In the genomic region with DNA sequence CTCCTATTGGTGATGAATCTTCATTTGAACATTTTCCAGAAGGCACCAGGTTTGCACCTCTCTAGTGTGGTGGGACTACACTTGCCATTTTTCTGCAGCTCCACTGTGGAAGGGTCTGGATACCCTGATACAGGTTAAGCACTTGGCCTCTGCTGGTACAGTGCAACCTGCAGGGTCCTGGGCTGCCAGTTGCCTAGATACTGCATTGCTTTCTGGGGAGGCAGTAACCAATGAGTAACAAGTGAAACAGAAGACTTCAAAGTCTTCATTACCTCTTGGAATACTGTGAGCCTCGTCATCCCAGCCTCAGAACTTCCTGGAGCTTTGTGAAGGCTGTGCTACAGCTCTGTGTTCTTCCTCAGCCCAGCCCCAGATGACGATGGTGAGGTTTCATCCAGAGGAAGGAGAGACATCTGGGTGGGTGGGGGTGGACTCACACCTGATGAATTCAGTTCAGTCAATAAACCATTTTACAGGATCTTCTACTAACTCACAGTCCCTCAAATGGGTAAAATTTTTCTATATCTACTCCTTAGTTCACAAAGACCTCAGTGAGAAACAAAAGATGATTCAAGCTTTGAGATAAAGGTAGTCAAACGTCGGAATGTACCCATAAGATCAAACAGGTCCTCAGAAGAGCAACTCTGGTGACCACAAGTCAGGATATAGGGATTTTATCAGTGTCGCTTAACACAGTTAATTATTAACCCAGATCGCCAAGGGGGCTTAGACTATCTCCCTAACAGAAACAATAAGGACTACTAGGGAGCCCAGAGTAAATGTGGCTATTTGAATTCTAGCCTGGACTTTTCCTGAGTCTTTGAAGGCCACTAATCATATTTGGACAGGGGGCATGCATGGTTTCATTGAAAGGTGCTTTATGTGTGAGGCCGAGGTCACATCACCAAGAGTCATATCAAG, we compare ENCODE assay signal across 14 mouse cellular contexts.
"Had no signal": no experiment of that assay in that cellular context is flagged by ENCODE, and none has a peak within 500 bp of the region (broad histone marks: within the 10 kb centered on the region; RNA-seq: fewer than 3 reads in every experiment).

No protein-coding gene starts in this region.

- H3K4me3 ChIP-seq: left cerebral cortex, adult 2 months; liver, embryonic 15.5 days; midbrain, embryonic 13.5 days had no signal

- H3K4me2 ChIP-seq: liver, embryonic 15.5 days; midbrain, embryonic 13.5 days had no signal

- H3K36me3 ChIP-seq: liver, embryonic 15.5 days; midbrain, embryonic 13.5 days had no signal

- H3K9ac ChIP-seq: liver, embryonic 15.5 days; midbrain, embryonic 13.5 days had no signal

- H3K9me3 ChIP-seq: liver, embryonic 15.5 days; midbrain, embryonic 13.5 days had no signal

- H3K27me3 ChIP-seq: liver, embryonic 15.5 days; midbrain, embryonic 13.5 days had no signal

- H3K4me1 ChIP-seq: liver, embryonic 15.5 days; midbrain, embryonic 13.5 days had no signal

- H3K27ac ChIP-seq: kidney, postnatal 0 days; left cerebral cortex, adult 2 months; liver, embryonic 15.5 days; macrophage; midbrain, embryonic 13.5 days had no signal

- ATAC-seq: midbrain, embryonic 13.5 days; midbrain, embryonic 16.5 days had no signal

- DNase-seq: kidney, adult 18-20 months; kidney, postnatal 25 days; layer of hippocampus, postnatal 36 days; lung, adult 18-20 months; right cerebral cortex, adult 18-20 months; right cerebral cortex, postnatal 14 days; right cerebral cortex, postnatal 4 days; thymus, postnatal 25 days had no signal
